Mouse (Mus musculus): ENCODE measurements around the gene Camsap2. TPM values are rescaled to one million over a fixed set of nuclear protein-coding genes. Genes with fewer than 3 reads are reported as not detected.

Camsap2 gene
- polyA plus RNA-seq (2015; fragmentation: Nextera tagmentation; extraction: Ambion mirVana) = 28.1 and 29.1 TPM in 2 replicates

GRCm38 (mm10) chr1:136345454-136346372 is at the start of gene Camsap2:
TSS of gene Camsap2 (minus strand) at chr1:136346104.
- H3K4me1 ChIP-seq (replicated peaks) = peaks cover 45% of the 10 kb centered on the region
- H3K36me3 ChIP-seq = no peaks in the 10 kb centered on the region
- peak within 1 kb of the TSS; percentile 93 for H3K4me3 ChIP-seq (replicated peaks)
- peak; percentile 98 for ATAC-seq
- peak within 1 kb of the TSS; percentile 98 for H3K27ac ChIP-seq
- no peaks in the 10 kb centered on the region for H3K9me3 ChIP-seq
- H3K27me3 ChIP-seq = 0 out of 2 replicates have a peak, but pooled peaks cover 4% of the 10 kb centered on the region
- peak within 1 kb of the TSS; percentile 97 for H3K9ac ChIP-seq (replicated peaks)
- WGBS = under 1% methylated on average over 111 of the region's 121 CpGs
- peak within 1 kb of the TSS; percentile 78 for H3K4me2 ChIP-seq (replicated peaks)

- Histone ChIP-seq H3K9me3 (no peaks in the 10 kb centered on the region), H3K27me3 (no peaks in the 10 kb centered on the region), H3K4me1 (replicated peaks) (no peaks in the 10 kb centered on the region), H3K9ac (replicated peaks) (no peak overlapping the region), H3K36me3 (no peaks in the 10 kb centered on the region), H3K27ac (no peak overlapping the region), H3K4me2 (replicated peaks) (peak overlapping the region; percentile 35), H3K4me3 (replicated peaks) (peak overlapping the region; percentile 15; the same call in 1 of the 2 replicates)
- ATAC-seq = no peak
- 39% methylated on average over 5 of the region's 5 CpGs for whole genome bisulfite sequencing
Measured at GRCm38 (mm10) chr1:136395073-136395472, 49.2 kb upstream of the Camsap2 start.

GRCm38 (mm10) chr1:136394506-136394905 is 48.6 kb upstream of the Camsap2 start:
- Histone ChIP-seq H3K36me3 (no peaks in the 10 kb centered on the region), H3K27ac (no peak overlapping the region), H3K9me3 (no peaks in the 10 kb centered on the region), H3K9ac (replicated peaks) (no peak overlapping the region), H3K4me3 (replicated peaks) (peak overlapping the region; percentile 15; the same call in 1 of the 2 replicates), H3K27me3 (no peaks in the 10 kb centered on the region), H3K4me2 (replicated peaks) (peak overlapping the region; percentile 35), H3K4me1 (replicated peaks) (no peaks in the 10 kb centered on the region)
- 38% methylated on average over 10 of the region's 10 CpGs for WGBS
- ATAC-seq = no peak

- H3K9me3 ChIP-seq = no peaks in the 10 kb centered on the region
- no peak overlapping the region for H3K9ac ChIP-seq (replicated peaks)
- no peaks in the 10 kb centered on the region for H3K27me3 ChIP-seq
- 35% methylated on average over 5 of the region's 6 CpGs for WGBS
- no peak overlapping the region for H3K4me2 ChIP-seq (replicated peaks)
- H3K4me1 ChIP-seq (replicated peaks) = no peaks in the 10 kb centered on the region
- no peak for ATAC-seq
- no peak overlapping the region for H3K27ac ChIP-seq
- no peak overlapping the region for H3K4me3 ChIP-seq (replicated peaks)
- no peaks in the 10 kb centered on the region for H3K36me3 ChIP-seq
Measured at GRCm38 (mm10) chr1:136386914-136387313, 41.0 kb upstream of the Camsap2 start.

GRCm38 (mm10) chr1:136381583-136381982 is 35.7 kb upstream of the Camsap2 start:
- no peaks in the 10 kb centered on the region for H3K9me3 ChIP-seq
- H3K36me3 ChIP-seq = no peaks in the 10 kb centered on the region
- H3K4me1 ChIP-seq (replicated peaks) = no peaks in the 10 kb centered on the region
- no peak for ATAC-seq
- H3K27me3 ChIP-seq = no peaks in the 10 kb centered on the region
- no peak overlapping the region for H3K9ac ChIP-seq (replicated peaks)
- H3K4me2 ChIP-seq (replicated peaks) = no peak overlapping the region
- H3K4me3 ChIP-seq (replicated peaks) = no peak overlapping the region
- H3K27ac ChIP-seq = no peak overlapping the region
- WGBS = 84% methylated on average over 5 of the region's 5 CpGs

- WGBS = 84% methylated on average over 6 of the region's 6 CpGs
- Histone ChIP-seq H3K4me3 (replicated peaks) (no peak overlapping the region), H3K27ac (no peak overlapping the region), H3K27me3 (no peaks in the 10 kb centered on the region), H3K9me3 (no peaks in the 10 kb centered on the region), H3K9ac (replicated peaks) (no peak overlapping the region), H3K4me1 (replicated peaks) (no peaks in the 10 kb centered on the region), H3K4me2 (replicated peaks) (no peak overlapping the region), H3K36me3 (no peaks in the 10 kb centered on the region)
- ATAC-seq = no peak
Measured at GRCm38 (mm10) chr1:136381169-136381568, 35.3 kb upstream of the Camsap2 start.

GRCm38 (mm10) chr1:136380606-136381005 is 34.7 kb upstream of the Camsap2 start:
- Histone ChIP-seq H3K4me2 (replicated peaks) (no peak overlapping the region), H3K27me3 (no peaks in the 10 kb centered on the region), H3K9ac (replicated peaks) (no peak overlapping the region), H3K4me1 (replicated peaks) (no peaks in the 10 kb centered on the region), H3K36me3 (no peaks in the 10 kb centered on the region), H3K27ac (no peak overlapping the region), H3K4me3 (replicated peaks) (no peak overlapping the region), H3K9me3 (no peaks in the 10 kb centered on the region)
- WGBS = 92% methylated on average over 8 of the region's 8 CpGs
- no peak for ATAC-seq

- H3K9me3 ChIP-seq = no peaks in the 10 kb centered on the region
- no peak for ATAC-seq
- no peak overlapping the region for H3K4me2 ChIP-seq (replicated peaks)
- H3K27me3 ChIP-seq = no peaks in the 10 kb centered on the region
- H3K27ac ChIP-seq = no peak overlapping the region
- H3K4me1 ChIP-seq (replicated peaks) = no peaks in the 10 kb centered on the region
- H3K4me3 ChIP-seq (replicated peaks) = no peak overlapping the region
- no peak overlapping the region for H3K9ac ChIP-seq (replicated peaks)
- H3K36me3 ChIP-seq = no peaks in the 10 kb centered on the region
- 94% methylated on average over 4 of the region's 4 CpGs for WGBS
Measured at GRCm38 (mm10) chr1:136380161-136380560, 34.3 kb upstream of the Camsap2 start.

- Histone ChIP-seq H3K4me2 (replicated peaks) (no peak overlapping the region), H3K4me1 (replicated peaks) (no peaks in the 10 kb centered on the region), H3K27ac (no peak overlapping the region), H3K27me3 (no peaks in the 10 kb centered on the region), H3K36me3 (no peaks in the 10 kb centered on the region), H3K9ac (replicated peaks) (no peak overlapping the region), H3K9me3 (no peaks in the 10 kb centered on the region), H3K4me3 (replicated peaks) (no peak overlapping the region)
- 91% methylated on average over 7 of the region's 7 CpGs for WGBS
- no peak for ATAC-seq
Measured at GRCm38 (mm10) chr1:136379261-136379660, 33.4 kb upstream of the Camsap2 start.

- Histone ChIP-seq H3K4me3 (replicated peaks) (no peak overlapping the region), H3K9me3 (no peaks in the 10 kb centered on the region)
Measured at GRCm38 (mm10) chr1:136365986-136366385, 20.1 kb upstream of the Camsap2 start.

GRCm38 (mm10) chr1:136364711-136365110 is 18.8 kb upstream of the Camsap2 start:
- ATAC-seq = no peak
- WGBS = 46% methylated on average over 19 of the region's 19 CpGs
- no peak overlapping the region for H3K27ac ChIP-seq
- H3K4me1 ChIP-seq (replicated peaks) = peaks cover 13% of the 10 kb centered on the region
- H3K4me3 ChIP-seq (replicated peaks) = no peak overlapping the region
- no peak overlapping the region for H3K9ac ChIP-seq (replicated peaks)
- H3K27me3 ChIP-seq = no peaks in the 10 kb centered on the region
- no peak overlapping the region for H3K4me2 ChIP-seq (replicated peaks)
- no peaks in the 10 kb centered on the region for H3K36me3 ChIP-seq
- H3K9me3 ChIP-seq = no peaks in the 10 kb centered on the region

More at GRCm38 (mm10) chr1:136365986-136366385, 20.1 kb upstream of the Camsap2 start:
- Histone ChIP-seq H3K4me1 (replicated peaks) (peaks cover 18% of the 10 kb centered on the region), H3K4me2 (replicated peaks) (no peak overlapping the region), H3K27me3 (no peaks in the 10 kb centered on the region), H3K9ac (replicated peaks) (no peak overlapping the region), H3K27ac (no peak overlapping the region), H3K36me3 (no peaks in the 10 kb centered on the region)
- WGBS = 62% methylated on average over 3 of the region's 3 CpGs
- no peak for ATAC-seq

GRCm38 (mm10) chr1:136363035-136363434 is 17.1 kb upstream of the Camsap2 start:
- Histone ChIP-seq H3K9me3 (no peaks in the 10 kb centered on the region), H3K9ac (replicated peaks) (no peak overlapping the region), H3K4me2 (replicated peaks) (no peak overlapping the region), H3K27me3 (no peaks in the 10 kb centered on the region), H3K4me1 (replicated peaks) (peaks cover 13% of the 10 kb centered on the region), H3K36me3 (no peaks in the 10 kb centered on the region), H3K27ac (no peak overlapping the region), H3K4me3 (replicated peaks) (no peak overlapping the region)
- no peak for ATAC-seq
- 44% methylated on average over 6 of the region's 6 CpGs for WGBS
